ENCODE assay signal across 8 mouse cellular contexts in genomic region chr14:84440903-84441302, GRCm38 (mm10). TPM values are rescaled to one million over a fixed set of nuclear protein-coding genes. Genes with fewer than 3 reads are reported as not detected.
DNase-seq lines count a peak whose midpoint lies in the region; ATAC-seq and TF ChIP-seq lines count a peak whose summit lies in the region.

No protein-coding gene starts in this region.

- H3K9ac ChIP-seq in heart, embryonic 12.5 days, result no peak overlapping the region

- WGBS in heart, embryonic 12.5 days, result 14% methylated on average over 2 of the region's 2 CpGs

- H3K36me3 ChIP-seq in E14TG2a.4 (ENCODE audit: insufficient read depth, low read length), result no peaks in the 10 kb centered on the region
- H3K36me3 ChIP-seq in heart, embryonic 12.5 days, result no peaks in the 10 kb centered on the region

- H3K9me3 ChIP-seq in E14TG2a.4 (ENCODE audit: low read length), result no peaks in the 10 kb centered on the region
- H3K9me3 ChIP-seq in heart, embryonic 12.5 days (replicated peaks), result no peaks in the 10 kb centered on the region

- no peak overlapping the region for H3K4me2 ChIP-seq in heart, embryonic 12.5 days

- peaks cover 21% of the 10 kb centered on the region for H3K4me1 ChIP-seq in E14TG2a.4 (replicated peaks; ENCODE audit: low read depth, low read length)
- H3K4me1 ChIP-seq in heart, embryonic 12.5 days (replicated peaks), result peaks cover 4% of the 10 kb centered on the region; the same call in 1 of the 2 replicates

- no peak overlapping the region for H3K4me3 ChIP-seq in layer of hippocampus, adult 2 months
- H3K4me3 ChIP-seq in E14TG2a.4 (replicated peaks; ENCODE audit: low read length), result no peak overlapping the region
- H3K4me3 ChIP-seq in heart, embryonic 12.5 days, result no peak overlapping the region

- H3K27ac ChIP-seq in layer of hippocampus, adult 2 months, result no peak overlapping the region
- no peak overlapping the region for H3K27ac ChIP-seq in heart, embryonic 12.5 days (ENCODE audit: poor library complexity, severe bottlenecking)

- TF ChIP-seq CTCF in layer of hippocampus, adult 2 months (conservative IDR thresholded peaks at IDR 0.05), result peak; percentile 75
- peak; percentile 53 for TF ChIP-seq CTCF in E14TG2a.4 (conservative IDR thresholded peaks at IDR 0.05; ENCODE audit: low read length)

- peaks cover 33% of the 10 kb centered on the region for H3K27me3 ChIP-seq in E14TG2a.4 (ENCODE audit: insufficient read depth, low read length)
- no peaks in the 10 kb centered on the region for H3K27me3 ChIP-seq in heart, embryonic 12.5 days (replicated peaks)

- ATAC-seq in granulocyte monocyte progenitor cell, adult 5-6 weeks (replicated peaks; ENCODE audit: poor library complexity, severe bottlenecking), result 0 out of 2 replicates have a peak, but pooled peaks have one; percentile 22
- no peak for ATAC-seq in inflammation-experienced regulatory T-cells, adult 6 months
- ATAC-seq in heart, embryonic 12.5 days (ENCODE audit: insufficient number of reproducible peaks, low FRiP score), result no peak

- DNase-seq in cerebellum, postnatal 25 days, result peak; percentile 6 to 49
- DNase-seq in cerebellum, adult 8-10 months, result no peak
- DNase-seq in layer of hippocampus, adult 2 months (ENCODE audit: low spot score in 2 of 2), result peak in 1 of 2 experiments; percentile 46
- DNase-seq in layer of hippocampus, adult 11-12 months (ENCODE audit: low spot score), result no peak

RNA-seq across cellular contexts. Expression of gene Pcdh17, which starts 2.5 kb away (rescaled TPM):
- 10 to 100 TPM; 41.1 to 44.8 TPM for total RNA-seq in layer of hippocampus, adult 2 months (2021)
- total RNA-seq in granulocyte monocyte progenitor cell, adult 5-6 weeks (2014; fragmentation: Nextera tagmentation), result not detected in 2 replicates
- total RNA-seq in granulocyte monocyte progenitor cell, adult 5-6 weeks (2017), result under 0.01 and 0.10 TPM in 2 replicates
- polyA plus RNA-seq in inflammation-experienced regulatory T-cells, adult 6 months (2017; shearing (Covaris generic)), result not detected
- polyA plus RNA-seq in heart, embryonic 12.5 days (2016; fragmentation: Nextera tagmentation; extraction: Ambion mirVana), result 1.7 and 1.8 TPM in 2 replicates

Comparison
In these comparisons a context has a peak if more than half of its experiments do, and no peak if none do; other contexts are left out.
1. DNase-seq: peak in cerebellum, postnatal 25 days (2 of 2); none in cerebellum, adult 8-10 months (single experiment) and layer of hippocampus, adult 11-12 months (single experiment).
2. RNA of gene Pcdh17, which starts 2.5 kb away (total RNA-seq): 41.1 to 44.8 TPM in layer of hippocampus, adult 2 months; under 0.01 to 0.10 TPM in granulocyte monocyte progenitor cell, adult 5-6 weeks; every median in the first group is over 10 times any median in the second.